26 mouse cellular contexts compared by ENCODE assay signal in the genomic region with DNA sequence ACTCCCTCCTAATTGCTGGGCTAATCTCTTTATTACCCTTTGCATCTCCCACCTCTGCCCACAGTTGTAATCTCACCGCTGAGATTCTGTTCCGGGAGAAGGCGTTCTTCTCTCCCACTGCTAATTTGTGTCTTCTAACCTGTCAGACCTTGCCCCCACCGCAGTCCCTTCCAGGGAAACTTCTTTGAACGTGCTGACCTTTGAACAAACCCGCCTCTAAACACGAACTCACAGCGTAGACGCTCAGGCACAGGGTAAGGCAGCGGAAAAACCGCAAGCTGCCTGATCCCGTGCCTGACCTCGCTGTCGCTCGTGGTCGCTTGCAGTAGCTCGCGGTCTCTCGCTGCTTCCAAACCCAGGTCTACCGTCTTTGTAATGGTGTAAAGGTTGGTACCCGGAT.
DNase-seq lines count a peak whose midpoint lies in the region; ATAC-seq and TF ChIP-seq lines count a peak whose summit lies in the region.
"Had no signal": no experiment of that assay in that cellular context is flagged by ENCODE, and none has a peak within 500 bp of the region (broad histone marks: within the 10 kb centered on the region; RNA-seq: fewer than 3 reads in every experiment).

No protein-coding gene starts in this region.

- 54% methylated on average over 21 of the region's 21 CpGs for WGBS in kidney, adult 2 months
- WGBS in kidney, embryonic 16.5 days, result 63% methylated on average over 21 of the region's 21 CpGs
- WGBS in intestine, embryonic 15.5 days, result 74% methylated on average over 21 of the region's 21 CpGs

- no peaks in the 10 kb centered on the region for H3K27me3 ChIP-seq in kidney, adult 2 months (replicated peaks; ENCODE audit: control insufficient read depth, insufficient read depth, low read length)
- no peaks in the 10 kb centered on the region for H3K27me3 ChIP-seq in kidney, embryonic 16.5 days (ENCODE audit: insufficient read depth, low read length)
- peaks cover 39% of the 10 kb centered on the region for H3K27me3 ChIP-seq in E14TG2a.4 (ENCODE audit: insufficient read depth, low read length)
- H3K27me3 ChIP-seq in intestine, embryonic 15.5 days (replicated peaks), result no peaks in the 10 kb centered on the region
- H3K27me3 ChIP-seq: liver, embryonic 15.5 days; neural tube, embryonic 15.5 days had no signal

- H3K4me2 ChIP-seq in kidney, embryonic 16.5 days (replicated peaks; ENCODE audit: low read depth, low read length), result no peak overlapping the region
- 0 out of 2 replicates have a peak overlapping the region, but pooled peaks have one; percentile 9 for H3K4me2 ChIP-seq in intestine, embryonic 15.5 days (replicated peaks)
- H3K4me2 ChIP-seq: heart, embryonic 11.5 days; liver, embryonic 15.5 days; neural tube, embryonic 15.5 days had no signal

- no peaks in the 10 kb centered on the region for H3K36me3 ChIP-seq in kidney, adult 2 months (ENCODE audit: control insufficient read depth, insufficient read depth, low read length)
- no peaks in the 10 kb centered on the region for H3K36me3 ChIP-seq in kidney, embryonic 16.5 days (ENCODE audit: insufficient read depth, low read length)
- no peaks in the 10 kb centered on the region for H3K36me3 ChIP-seq in E14TG2a.4 (ENCODE audit: insufficient read depth, low read length)
- H3K36me3 ChIP-seq in intestine, embryonic 15.5 days, result no peaks in the 10 kb centered on the region
- H3K36me3 ChIP-seq: forebrain, embryonic 10.5 days; G1E; hindbrain, embryonic 10.5 days; limb, embryonic 10.5 days; liver, embryonic 15.5 days; neural tube, embryonic 15.5 days had no signal

- no peak overlapping the region for H3K27ac ChIP-seq in kidney, adult 2 months (ENCODE audit: insufficient read depth, low read depth, low read length)
- H3K27ac ChIP-seq in kidney, embryonic 16.5 days (ENCODE audit: low read length), result no peak overlapping the region
- H3K27ac ChIP-seq in intestine, embryonic 15.5 days, result no peak overlapping the region
- H3K27ac ChIP-seq: forebrain, embryonic 10.5 days; hindbrain, embryonic 10.5 days; limb, embryonic 10.5 days; liver, embryonic 15.5 days; neural tube, embryonic 15.5 days had no signal

- H3K9me3 ChIP-seq in kidney, embryonic 16.5 days (ENCODE audit: low read length), result no peaks in the 10 kb centered on the region
- no peaks in the 10 kb centered on the region for H3K9me3 ChIP-seq in E14TG2a.4 (ENCODE audit: low read length)
- H3K9me3 ChIP-seq in intestine, embryonic 15.5 days, result no peaks in the 10 kb centered on the region
- H3K9me3 ChIP-seq: forebrain, embryonic 10.5 days; hindbrain, embryonic 10.5 days; limb, embryonic 10.5 days; liver, embryonic 15.5 days; neural tube, embryonic 15.5 days had no signal

- TF ChIP-seq POLR2A in kidney, adult 2 months (IDR thresholded peaks at IDR 0.05; ENCODE audit: low read depth, low read length), result no peak

- no peak for ATAC-seq in kidney, embryonic 16.5 days (ENCODE audit: low FRiP score, low TSS enrichment)
- ATAC-seq in intestine, embryonic 15.5 days, result peak; percentile 79
- ATAC-seq in monocyte, adult 5-6 weeks (replicated peaks; ENCODE audit: insufficient number of reproducible peaks, low FRiP score, low TSS enrichment, poor library complexity, severe bottlenecking), result no peak
- ATAC-seq: forebrain, embryonic 16.5 days; hindbrain, embryonic 16.5 days; Patski had no signal

- no peak overlapping the region for H3K9ac ChIP-seq in kidney, embryonic 16.5 days (replicated peaks; ENCODE audit: low read length)
- no peak overlapping the region for H3K9ac ChIP-seq in intestine, embryonic 15.5 days
- H3K9ac ChIP-seq: liver, embryonic 15.5 days; neural tube, embryonic 15.5 days had no signal

- no peak for TF ChIP-seq CTCF in kidney, adult 2 months (conservative IDR thresholded peaks at IDR 0.05; ENCODE audit: insufficient read depth, insufficient read length, low read depth, low read length)
- no peak for TF ChIP-seq CTCF in E14TG2a.4 (conservative IDR thresholded peaks at IDR 0.05; ENCODE audit: low read length)

- peak; percentile 88 for DNase-seq in kidney, adult 2 months
- DNase-seq in kidney, postnatal 36 days, result peak; percentile 65 to 68
- no peak for DNase-seq in adrenal gland, adult (ENCODE audit: inconsistent age in 2 of 2, low spot score in 1 of 2)
- DNase-seq: adrenal gland, adult 8-10 months; cerebellum, adult 11-12 months; cerebellum, postnatal 10 days; gastrocnemius, postnatal 10 days; liver; lung, postnatal 4 days; spleen, adult 18-20 months; thymus, adult 2 months; thymus, postnatal 4 days had no signal

- no peaks in the 10 kb centered on the region for H3K4me1 ChIP-seq in kidney, adult 2 months (ENCODE audit: control insufficient read depth, insufficient read depth, low read length)
- no peaks in the 10 kb centered on the region for H3K4me1 ChIP-seq in kidney, embryonic 16.5 days (ENCODE audit: insufficient read depth, low read length)
- H3K4me1 ChIP-seq in E14TG2a.4 (replicated peaks; ENCODE audit: low read depth, low read length), result peaks cover 6% of the 10 kb centered on the region; the same call in 1 of the 2 replicates
- no peaks in the 10 kb centered on the region for H3K4me1 ChIP-seq in intestine, embryonic 15.5 days (replicated peaks)
- H3K4me1 ChIP-seq: forebrain, embryonic 10.5 days; hindbrain, embryonic 10.5 days; neural tube, embryonic 15.5 days had no signal

- H3K4me3 ChIP-seq in kidney, adult 2 months (ENCODE audit: insufficient read depth, low read depth, low read length), result no peak overlapping the region
- H3K4me3 ChIP-seq in kidney, embryonic 16.5 days (ENCODE audit: low read length), result no peak overlapping the region
- peak overlapping the region; percentile 35 for H3K4me3 ChIP-seq in E14TG2a.4 (replicated peaks; ENCODE audit: low read length)
- no peak overlapping the region for H3K4me3 ChIP-seq in intestine, embryonic 15.5 days (replicated peaks)
- H3K4me3 ChIP-seq: forebrain, embryonic 10.5 days; hindbrain, embryonic 10.5 days; limb, embryonic 10.5 days; liver, embryonic 15.5 days; neural tube, embryonic 15.5 days had no signal

Comparison
In these comparisons a context has a peak if more than half of its experiments do, and no peak if none do; other contexts are left out.
1. DNase-seq: peak in kidney, adult 2 months (single experiment) and kidney, postnatal 36 days (2 of 2); none in adrenal gland, adult (0 of 2).